Mouse (Mus musculus): Measurements from ENCODE around the gene Caln1. TPM values are rescaled to one million over a fixed set of nuclear protein-coding genes. Genes with fewer than 3 reads are reported as not detected.

The Caln1 gene
- polyA plus RNA-seq, 1 experiment from 2014 or later: not detected

GRCm38 (mm10) chr5:130820021-130820648 is 450.9 kb downstream of the Caln1 start:
- Histone ChIP-seq H3K4me1 (ENCODE audit: control insufficient read depth, insufficient read depth, low read length) (no peaks in the 10 kb centered on the region), H3K27ac (ENCODE audit: low read length) (no peak overlapping the region), H3K4me3 (ENCODE audit: low read depth, low read length) (no peak overlapping the region), H3K4me2 (replicated peaks; ENCODE audit: low read depth, low read length) (no peak overlapping the region), H3K27me3 (ENCODE audit: control insufficient read depth, insufficient read depth, low read length) (no peaks in the 10 kb centered on the region), H3K36me3 (ENCODE audit: control insufficient read depth, insufficient read depth, low read length) (no peaks in the 10 kb centered on the region), H3K9ac (replicated peaks; ENCODE audit: low read depth, low read length) (no peak overlapping the region), H3K9me3 (ENCODE audit: control insufficient read depth, low read depth, low read length) (no peaks in the 10 kb centered on the region)
- no peak for ATAC-seq (ENCODE audit: insufficient number of reproducible peaks, insufficient read depth, low FRiP score, low read depth)
- 74% methylated on average over 4 of the region's 4 CpGs for WGBS

- H3K4me2 ChIP-seq (replicated peaks; ENCODE audit: low read depth, low read length): no peak overlapping the region
- 88% methylated on average over 5 of the region's 5 CpGs for WGBS
Measured at GRCm38 (mm10) chr5:130820661-130821060, 451.4 kb downstream of the Caln1 start.

GRCm38 (mm10) chr5:130825797-130826196 is 456.5 kb downstream of the Caln1 start:
- H3K36me3 ChIP-seq (ENCODE audit: control insufficient read depth, insufficient read depth, low read length): no peaks in the 10 kb centered on the region
- H3K4me3 ChIP-seq (ENCODE audit: low read depth, low read length): no peak overlapping the region
- H3K4me2 ChIP-seq (replicated peaks; ENCODE audit: low read depth, low read length): no peak overlapping the region
- no peak for ATAC-seq (ENCODE audit: insufficient number of reproducible peaks, insufficient read depth, low FRiP score, low read depth)
- H3K27ac ChIP-seq (ENCODE audit: low read length): no peak overlapping the region
- 69% methylated on average over 2 of the region's 2 CpGs for WGBS
- H3K9me3 ChIP-seq (ENCODE audit: control insufficient read depth, low read depth, low read length): no peaks in the 10 kb centered on the region
- no peaks in the 10 kb centered on the region for H3K27me3 ChIP-seq (ENCODE audit: control insufficient read depth, insufficient read depth, low read length)
- no peak overlapping the region for H3K9ac ChIP-seq (replicated peaks; ENCODE audit: low read depth, low read length)
- H3K4me1 ChIP-seq (ENCODE audit: control insufficient read depth, insufficient read depth, low read length): no peaks in the 10 kb centered on the region

More at GRCm38 (mm10) chr5:130820661-130821060, 451.4 kb downstream of the Caln1 start:
- no peak for ATAC-seq (ENCODE audit: insufficient number of reproducible peaks, insufficient read depth, low FRiP score, low read depth)
- Histone ChIP-seq H3K36me3 (ENCODE audit: control insufficient read depth, insufficient read depth, low read length) (no peaks in the 10 kb centered on the region), H3K4me1 (ENCODE audit: control insufficient read depth, insufficient read depth, low read length) (no peaks in the 10 kb centered on the region), H3K27ac (ENCODE audit: low read length) (no peak overlapping the region), H3K4me3 (ENCODE audit: low read depth, low read length) (no peak overlapping the region), H3K9ac (replicated peaks; ENCODE audit: low read depth, low read length) (no peak overlapping the region), H3K27me3 (ENCODE audit: control insufficient read depth, insufficient read depth, low read length) (no peaks in the 10 kb centered on the region), H3K9me3 (ENCODE audit: control insufficient read depth, low read depth, low read length) (no peaks in the 10 kb centered on the region)

GRCm38 (mm10) chr5:130848562-130848961 is 479.3 kb downstream of the Caln1 start:
- no peak for ATAC-seq (ENCODE audit: insufficient number of reproducible peaks, insufficient read depth, low FRiP score, low read depth)
- no peaks in the 10 kb centered on the region for H3K36me3 ChIP-seq (ENCODE audit: control insufficient read depth, insufficient read depth, low read length)
- no peak overlapping the region for H3K27ac ChIP-seq (ENCODE audit: low read length)
- H3K4me1 ChIP-seq (ENCODE audit: control insufficient read depth, insufficient read depth, low read length): peaks cover 3% of the 10 kb centered on the region; the same call in 1 of the 2 replicates
- no peak overlapping the region for H3K9ac ChIP-seq (replicated peaks; ENCODE audit: low read depth, low read length)
- no peaks in the 10 kb centered on the region for H3K27me3 ChIP-seq (ENCODE audit: control insufficient read depth, insufficient read depth, low read length)
- H3K4me2 ChIP-seq (replicated peaks; ENCODE audit: low read depth, low read length): no peak overlapping the region
- H3K4me3 ChIP-seq (ENCODE audit: low read depth, low read length): no peak overlapping the region
- H3K9me3 ChIP-seq (ENCODE audit: control insufficient read depth, low read depth, low read length): no peaks in the 10 kb centered on the region
- WGBS: 91% methylated on average over 6 of the region's 6 CpGs

GRCm38 (mm10) chr5:130849610-130850009 is 480.4 kb downstream of the Caln1 start:
- no peaks in the 10 kb centered on the region for H3K9me3 ChIP-seq (ENCODE audit: control insufficient read depth, low read depth, low read length)
- H3K4me3 ChIP-seq (ENCODE audit: low read depth, low read length): no peak overlapping the region
- H3K36me3 ChIP-seq (ENCODE audit: control insufficient read depth, insufficient read depth, low read length): no peaks in the 10 kb centered on the region
- 36% methylated on average over 4 of the region's 4 CpGs for WGBS
- H3K27ac ChIP-seq (ENCODE audit: low read length): no peak overlapping the region
- H3K9ac ChIP-seq (replicated peaks; ENCODE audit: low read depth, low read length): no peak overlapping the region
- ATAC-seq (ENCODE audit: insufficient number of reproducible peaks, insufficient read depth, low FRiP score, low read depth): no peak
- H3K4me1 ChIP-seq (ENCODE audit: control insufficient read depth, insufficient read depth, low read length): peaks cover 3% of the 10 kb centered on the region; the same call in 1 of the 2 replicates
- no peak overlapping the region for H3K4me2 ChIP-seq (replicated peaks; ENCODE audit: low read depth, low read length)
- H3K27me3 ChIP-seq (ENCODE audit: control insufficient read depth, insufficient read depth, low read length): no peaks in the 10 kb centered on the region

- no peak for ATAC-seq (ENCODE audit: insufficient number of reproducible peaks, insufficient read depth, low FRiP score, low read depth)
- peak overlapping the region; percentile 28 for H3K4me2 ChIP-seq (replicated peaks; ENCODE audit: low read depth, low read length)
- H3K27ac ChIP-seq (ENCODE audit: low read length): no peak overlapping the region
- no peaks in the 10 kb centered on the region for H3K36me3 ChIP-seq (ENCODE audit: control insufficient read depth, insufficient read depth, low read length)
- no peaks in the 10 kb centered on the region for H3K9me3 ChIP-seq (ENCODE audit: control insufficient read depth, low read depth, low read length)
- no peak overlapping the region for H3K9ac ChIP-seq (replicated peaks; ENCODE audit: low read depth, low read length)
- no peaks in the 10 kb centered on the region for H3K27me3 ChIP-seq (ENCODE audit: control insufficient read depth, insufficient read depth, low read length)
- H3K4me3 ChIP-seq (ENCODE audit: low read depth, low read length): no peak overlapping the region
- peaks cover 3% of the 10 kb centered on the region; the same call in 1 of the 2 replicates for H3K4me1 ChIP-seq (ENCODE audit: control insufficient read depth, insufficient read depth, low read length)
- WGBS: 9% methylated on average over 9 of the region's 11 CpGs
Measured at GRCm38 (mm10) chr5:130852182-130852581, 482.9 kb downstream of the Caln1 start.

GRCm38 (mm10) chr5:130853371-130853770 is 484.1 kb downstream of the Caln1 start:
- no peak overlapping the region for H3K27ac ChIP-seq (ENCODE audit: low read length)
- no peaks in the 10 kb centered on the region for H3K36me3 ChIP-seq (ENCODE audit: control insufficient read depth, insufficient read depth, low read length)
- no peaks in the 10 kb centered on the region for H3K27me3 ChIP-seq (ENCODE audit: control insufficient read depth, insufficient read depth, low read length)
- peaks cover 3% of the 10 kb centered on the region; the same call in 1 of the 2 replicates for H3K4me1 ChIP-seq (ENCODE audit: control insufficient read depth, insufficient read depth, low read length)
- H3K9me3 ChIP-seq (ENCODE audit: control insufficient read depth, low read depth, low read length): no peaks in the 10 kb centered on the region
- ATAC-seq (ENCODE audit: insufficient number of reproducible peaks, insufficient read depth, low FRiP score, low read depth): no peak
- H3K4me2 ChIP-seq (replicated peaks; ENCODE audit: low read depth, low read length): no peak overlapping the region
- no peak overlapping the region for H3K9ac ChIP-seq (replicated peaks; ENCODE audit: low read depth, low read length)
- WGBS: 1% methylated on average over 10 of the region's 10 CpGs
- no peak overlapping the region for H3K4me3 ChIP-seq (ENCODE audit: low read depth, low read length)

GRCm38 (mm10) chr5:130854430-130854829 is 485.2 kb downstream of the Caln1 start:
- H3K27me3 ChIP-seq (ENCODE audit: control insufficient read depth, insufficient read depth, low read length): no peaks in the 10 kb centered on the region
- WGBS: 74% methylated on average over 7 of the region's 7 CpGs

GRCm38 (mm10) chr5:130858148-130858547 is 488.9 kb downstream of the Caln1 start:
- no peak overlapping the region for H3K9ac ChIP-seq (replicated peaks; ENCODE audit: low read depth, low read length)
- H3K4me1 ChIP-seq (ENCODE audit: control insufficient read depth, insufficient read depth, low read length): no peaks in the 10 kb centered on the region
- H3K4me3 ChIP-seq (ENCODE audit: low read depth, low read length): no peak overlapping the region
- ATAC-seq (ENCODE audit: insufficient number of reproducible peaks, insufficient read depth, low FRiP score, low read depth): no peak
- H3K36me3 ChIP-seq (ENCODE audit: control insufficient read depth, insufficient read depth, low read length): no peaks in the 10 kb centered on the region
- no peak overlapping the region for H3K4me2 ChIP-seq (replicated peaks; ENCODE audit: low read depth, low read length)
- H3K9me3 ChIP-seq (ENCODE audit: control insufficient read depth, low read depth, low read length): no peaks in the 10 kb centered on the region
- WGBS: 26% methylated on average over 8 of the region's 8 CpGs
- no peaks in the 10 kb centered on the region for H3K27me3 ChIP-seq (ENCODE audit: control insufficient read depth, insufficient read depth, low read length)
- H3K27ac ChIP-seq (ENCODE audit: low read length): no peak overlapping the region

More at GRCm38 (mm10) chr5:130854430-130854829, 485.2 kb downstream of the Caln1 start:
- no peak overlapping the region for H3K4me3 ChIP-seq (ENCODE audit: low read depth, low read length)
- H3K27ac ChIP-seq (ENCODE audit: low read length): no peak overlapping the region
- ATAC-seq (ENCODE audit: insufficient number of reproducible peaks, insufficient read depth, low FRiP score, low read depth): no peak
- H3K9me3 ChIP-seq (ENCODE audit: control insufficient read depth, low read depth, low read length): no peaks in the 10 kb centered on the region
- no peak overlapping the region for H3K9ac ChIP-seq (replicated peaks; ENCODE audit: low read depth, low read length)
- no peaks in the 10 kb centered on the region for H3K36me3 ChIP-seq (ENCODE audit: control insufficient read depth, insufficient read depth, low read length)
- H3K4me1 ChIP-seq (ENCODE audit: control insufficient read depth, insufficient read depth, low read length): peaks cover 3% of the 10 kb centered on the region; the same call in 1 of the 2 replicates
- no peak overlapping the region for H3K4me2 ChIP-seq (replicated peaks; ENCODE audit: low read depth, low read length)

All from stomach, embryonic 14.5 days (tissue).